Mouse (Mus musculus) heart, postnatal 10 days (tissue): ENCODE results near the gene Slc2a12. TPM values are rescaled to one million over a fixed set of nuclear protein-coding genes. Genes with fewer than 3 reads are reported as not detected.

Experiments
- DNase-seq, 2 experiments: peaks; one replicate each; pipeline ENCODE4 v3.0.0; 2021
- intact Hi-C: fragments of 180-260 bp; cut with DNase I; formaldehyde crosslinking; loops from one replicate; pipeline ENCODE4 v1.15.1; 2025
- total RNA-seq, 2 experiments: library from RNA; stranded (reverse); gene quantifications; 2 replicates each; pipeline ENCODE4 v1.2.3; 2021

Slc2a12 gene
- total RNA-seq, 2 experiments from 2014 or later, result 10.6 to 10.7 TPM

GRCm38 (mm10) chr10:22659386-22659725, 14.5 kb downstream of the Slc2a12 start:
- no peak for DNase-seq
- intact Hi-C loops, result no loop called here

GRCm38 (mm10) chr10:22660286-22661000, 15.6 kb downstream of the Slc2a12 start:
- intact Hi-C loops, result no loop called here
- DNase-seq, result no peak

DNA sequence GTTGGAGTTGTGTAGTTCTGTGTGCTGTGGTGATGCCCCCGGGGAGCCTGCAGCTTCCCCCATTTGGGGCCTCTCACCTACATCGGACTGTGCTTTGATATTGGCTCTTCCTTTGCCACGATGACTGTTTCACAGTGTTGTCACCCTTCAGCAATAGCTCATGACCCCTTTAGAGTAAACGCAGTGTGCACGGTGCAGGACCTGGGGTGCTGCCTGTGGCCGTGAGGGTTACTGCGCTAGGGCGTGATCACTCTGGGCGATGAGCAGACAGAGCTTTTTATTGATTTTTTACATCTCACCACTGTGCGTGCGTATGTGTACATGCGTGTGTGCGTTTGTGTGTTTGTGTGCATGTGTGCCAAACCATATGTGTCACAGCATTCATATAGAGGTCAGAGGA, 23.7 kb downstream of the Slc2a12 start:
- no peak for DNase-seq
- intact Hi-C loops, result no loop called here

DNA sequence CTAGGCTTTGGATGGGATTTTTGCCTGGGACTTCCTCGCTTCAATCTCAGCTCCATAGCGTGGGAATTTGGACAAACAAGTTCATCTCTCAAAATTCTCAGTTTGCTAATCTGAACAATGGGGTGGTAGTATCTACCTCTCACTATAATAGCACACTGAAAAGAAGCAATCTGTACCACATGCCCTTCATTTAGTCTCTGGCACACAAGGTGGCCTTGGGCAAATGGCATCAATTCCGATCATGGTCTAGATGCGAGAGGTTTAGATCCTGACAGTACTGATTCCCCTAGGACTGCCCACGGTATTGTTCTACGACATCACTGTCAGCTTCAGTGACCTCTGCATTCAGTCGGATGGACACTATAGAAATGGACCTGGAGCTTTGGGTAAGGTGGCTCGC, 29.4 kb downstream of the Slc2a12 start:
- no peak for DNase-seq
- intact Hi-C loops, result no loop called here

DNA sequence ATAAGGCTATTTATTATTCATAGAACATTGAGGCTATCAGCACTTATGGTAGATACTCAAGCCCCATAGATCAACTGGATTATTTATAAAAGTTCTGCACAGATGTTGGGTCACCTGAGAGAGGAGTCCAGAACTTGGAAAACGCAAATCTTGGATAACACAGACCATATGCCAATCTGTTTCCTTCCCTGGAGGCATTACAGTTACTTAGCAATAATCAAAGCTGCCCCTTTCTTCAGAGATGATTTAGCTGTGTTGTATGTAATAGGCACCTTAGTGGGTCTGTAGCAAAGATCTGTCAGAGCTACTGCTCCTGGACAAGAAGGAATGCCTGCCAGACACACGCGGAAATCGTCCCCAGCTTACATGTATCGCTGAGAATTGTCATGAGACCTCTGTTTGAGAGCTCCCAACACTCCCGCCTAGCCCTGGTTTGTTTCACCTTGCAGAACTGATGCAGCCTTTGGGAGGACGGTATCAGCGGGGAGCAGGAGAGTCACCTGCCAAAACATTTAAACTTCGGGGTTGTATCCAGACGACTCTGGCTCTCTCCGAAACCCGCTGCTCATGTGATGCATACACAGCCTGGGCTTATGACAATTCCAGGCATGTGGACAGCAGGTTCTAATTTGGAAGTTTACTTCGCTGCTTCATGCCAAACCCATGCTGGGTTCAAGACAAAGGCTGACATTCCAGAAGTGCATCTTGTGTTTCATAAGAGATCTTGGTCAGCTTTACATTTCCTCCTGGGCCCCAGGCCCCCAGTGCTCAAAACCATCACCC, 31.2 kb downstream of the Slc2a12 start:
- intact Hi-C loops, result no loop called here
- DNase-seq, result peak in 1 of 2 experiments; percentile 30

- intact Hi-C loops, result no loop called here
- no peak for DNase-seq
These were observed 51.4 kb downstream of the Slc2a12 start for GRCm38 (mm10) chr10:22696236-22696635.

- DNase-seq, result no peak
- intact Hi-C loops, result no loop called here
These were observed 52.1 kb downstream of the Slc2a12 start for GRCm38 (mm10) chr10:22696864-22697263.

GRCm38 (mm10) chr10:22698158-22698953, 53.5 kb downstream of the Slc2a12 start:
- no peak for DNase-seq
- intact Hi-C loops, result no loop called here

GRCm38 (mm10) chr10:22699487-22700335, 54.9 kb downstream of the Slc2a12 start:
- DNase-seq, result peak in 1 of 2 experiments; percentile 33
- intact Hi-C loops, result no loop called here

- intact Hi-C loops, result no loop called here
- DNase-seq, result no peak
These were observed 56.0 kb downstream of the Slc2a12 start for GRCm38 (mm10) chr10:22700773-22701172.

DNA sequence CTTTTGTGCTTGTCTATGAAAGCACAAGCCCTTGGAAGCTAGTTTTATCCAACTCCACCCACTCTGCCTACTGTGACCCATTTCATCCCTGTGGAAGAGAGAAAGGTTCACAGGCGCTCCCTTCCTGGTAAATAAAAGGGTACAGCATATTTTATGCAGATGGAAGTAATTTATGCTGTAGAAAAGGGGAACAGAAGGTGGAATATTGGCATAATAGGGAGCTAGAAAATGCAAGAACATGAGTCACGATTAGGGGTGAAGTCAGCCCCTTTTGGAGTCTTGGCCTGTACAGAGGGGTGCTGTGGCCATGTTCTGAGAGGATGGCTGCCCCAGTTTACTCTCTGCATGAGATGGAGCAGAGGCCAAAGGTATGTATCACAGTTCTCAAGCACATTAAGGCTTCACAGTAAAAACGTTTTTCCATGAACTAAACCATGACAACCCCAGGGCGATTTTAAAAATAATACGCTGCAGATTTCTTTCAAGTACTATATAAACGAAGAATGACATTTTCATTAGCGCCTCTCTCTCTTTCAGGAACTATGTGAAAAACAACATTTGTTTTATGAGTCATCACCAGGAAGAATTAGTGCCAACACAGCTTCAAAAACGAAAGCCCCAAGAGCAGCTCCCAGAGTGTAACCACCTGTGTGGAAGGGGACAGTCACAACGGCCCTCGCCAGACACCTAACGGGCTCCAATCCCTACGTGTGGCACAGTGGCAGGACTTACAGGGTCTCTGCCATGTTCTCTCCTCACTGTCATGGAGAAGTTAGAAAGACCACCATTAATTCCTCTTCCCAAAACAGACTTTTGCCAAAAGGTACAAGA, 56.9 kb downstream of the Slc2a12 start:
- no peak for DNase-seq
- intact Hi-C loops, result no loop called here

GRCm38 (mm10) chr10:22703844-22704243, 59.0 kb downstream of the Slc2a12 start:
- intact Hi-C loops, result no loop called here
- no peak for DNase-seq

DNA sequence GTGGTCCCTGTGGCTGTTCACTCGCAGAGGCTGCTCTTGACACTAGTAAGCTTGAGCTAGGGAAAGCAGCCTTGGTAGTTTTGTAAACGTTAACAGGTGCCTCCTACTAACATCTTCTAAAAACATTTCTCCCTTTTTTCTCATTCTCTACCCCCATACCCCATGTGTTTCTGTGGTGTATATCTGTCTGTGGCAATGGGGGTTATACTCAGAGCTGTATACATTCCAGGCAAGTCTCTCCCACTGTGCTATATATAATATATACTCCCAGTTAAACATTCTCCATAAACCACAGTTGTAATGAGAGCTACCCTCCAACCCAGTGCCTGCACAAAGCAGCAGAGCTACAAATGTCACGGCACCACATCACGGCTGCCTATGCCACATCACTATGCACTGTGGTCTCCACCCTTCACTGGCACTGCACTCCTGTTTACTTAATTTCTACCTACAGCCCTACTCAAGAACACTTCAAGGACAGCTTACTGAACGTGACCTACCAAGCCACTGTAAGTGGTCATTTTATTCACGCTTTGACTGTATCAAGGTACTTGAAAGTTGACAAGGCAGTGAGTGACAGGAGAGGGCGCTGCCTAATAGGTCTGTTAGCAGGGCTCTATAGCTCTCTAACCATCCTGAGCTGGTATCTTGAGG, 63.5 kb downstream of the Slc2a12 start:
- intact Hi-C loops, result no loop called here
- DNase-seq, result no peak

DNA sequence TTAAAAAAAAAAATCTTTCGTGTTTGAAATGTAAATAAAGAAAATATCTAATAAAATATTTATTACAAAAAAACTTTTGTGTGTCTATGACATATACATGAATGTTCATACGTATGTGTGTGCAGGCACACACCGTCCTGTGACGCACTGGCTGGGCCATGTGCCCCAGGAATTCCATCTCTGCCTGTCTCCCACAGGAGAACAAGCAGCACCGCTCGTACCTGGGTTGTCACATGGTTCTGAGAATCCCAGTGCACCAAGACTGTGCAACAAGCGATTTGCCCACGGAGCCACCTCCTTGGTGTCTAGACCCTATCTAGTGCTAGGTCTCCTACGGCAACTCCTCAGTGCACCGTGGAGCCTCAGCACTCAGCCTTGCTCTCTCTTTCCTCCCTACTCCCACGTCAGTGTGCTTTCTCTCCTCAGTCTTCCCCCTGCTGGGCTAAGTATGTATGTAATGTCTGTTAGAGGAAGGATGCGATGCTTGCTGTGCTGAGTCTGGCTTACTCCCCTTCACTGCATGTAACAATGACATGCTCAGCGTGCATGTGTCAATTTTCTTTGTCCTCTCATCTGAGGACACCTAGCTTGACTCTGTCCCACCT, 65.5 kb downstream of the Slc2a12 start:
- intact Hi-C loops, result loop anchor here (5.0 kb wide), 1 partner anchor 68 kb away; no protein-coding TSS in a partner anchor
- no peak for DNase-seq

DNA sequence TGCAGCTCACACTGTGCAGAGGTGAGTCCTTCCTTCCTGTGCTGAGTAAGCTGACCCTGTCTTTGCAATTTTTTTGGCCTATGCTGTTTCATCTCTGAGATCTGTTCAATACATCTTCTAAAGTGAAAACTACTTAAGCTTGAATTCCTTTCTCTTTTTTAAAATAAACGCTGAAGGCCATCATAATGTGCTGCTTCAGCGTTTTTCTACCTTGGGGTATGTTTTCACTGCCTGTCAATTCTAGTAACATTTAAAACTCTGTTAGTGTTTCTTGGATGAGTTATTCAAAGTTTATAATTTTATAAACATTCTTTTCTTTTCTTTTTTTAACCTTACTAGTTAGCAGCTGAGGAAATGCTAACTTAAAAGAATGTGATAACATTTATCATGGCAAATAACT, 68.1 kb downstream of the Slc2a12 start:
- DNase-seq, result no peak
- intact Hi-C loops, result loop anchor here (5.0 kb wide), 1 partner anchor 71 kb away; no protein-coding TSS in a partner anchor

GRCm38 (mm10) chr10:22714520-22714919, 69.7 kb downstream of the Slc2a12 start:
- peak; percentile 73 to 75 for DNase-seq

GRCm38 (mm10) chr10:22718475-22718874, 73.7 kb downstream of the Slc2a12 start:
- intact Hi-C loops, result loop anchor here (5.0 kb wide), 1 partner anchor 59 kb away; no protein-coding TSS in a partner anchor
- DNase-seq, result no peak

More at GRCm38 (mm10) chr10:22714520-22714919, 69.7 kb downstream of the Slc2a12 start:
- intact Hi-C loops, result loop anchor here (1.0 to 5.0 kb wide), 2 partner anchors 72 to 135 kb away; no protein-coding TSS in a partner anchor
